Mouse (Mus musculus): Measurements from ENCODE around the gene Tmc4. TPM values are rescaled to one million over a fixed set of nuclear protein-coding genes. Genes with fewer than 3 reads are reported as not detected.
"Not testable (repeated sequence)": the region's sequence is repeated elsewhere in the genome, so short reads cannot be mapped to it uniquely, and the experiment has no call there.

Gene Tmc4
- polyA plus RNA-seq, 1 experiment = 2.9 TPM

- Histone ChIP-seq H3K36me3 (ENCODE audit: control insufficient read depth, insufficient read depth, low read length) (no peaks in the 10 kb centered on the region; the same call in 1 of the 2 replicates), H3K4me1 (ENCODE audit: control insufficient read depth, insufficient read depth, low read length) (no peaks in the 10 kb centered on the region), H3K27me3 (ENCODE audit: control insufficient read depth, insufficient read depth, low read length) (no peaks in the 10 kb centered on the region), H3K27ac (ENCODE audit: control insufficient read depth, insufficient read depth, low read depth, low read length) (no peak overlapping the region), H3K4me3 (ENCODE audit: control insufficient read depth, low read depth, low read length) (no peak overlapping the region)
- TF ChIP-seq POLR2A (IDR thresholded peaks at IDR 0.05; ENCODE audit: control insufficient read depth, low read depth, low read length) (no peak), CTCF (IDR thresholded peaks at IDR 0.05; ENCODE audit: control insufficient read depth, insufficient read depth, insufficient replicate concordance, low read depth, low read length) (no peak)
Observed at GRCm38 (mm10) chr7:3707568-3708413, 30.4 kb upstream of the Tmc4 start.

DNA sequence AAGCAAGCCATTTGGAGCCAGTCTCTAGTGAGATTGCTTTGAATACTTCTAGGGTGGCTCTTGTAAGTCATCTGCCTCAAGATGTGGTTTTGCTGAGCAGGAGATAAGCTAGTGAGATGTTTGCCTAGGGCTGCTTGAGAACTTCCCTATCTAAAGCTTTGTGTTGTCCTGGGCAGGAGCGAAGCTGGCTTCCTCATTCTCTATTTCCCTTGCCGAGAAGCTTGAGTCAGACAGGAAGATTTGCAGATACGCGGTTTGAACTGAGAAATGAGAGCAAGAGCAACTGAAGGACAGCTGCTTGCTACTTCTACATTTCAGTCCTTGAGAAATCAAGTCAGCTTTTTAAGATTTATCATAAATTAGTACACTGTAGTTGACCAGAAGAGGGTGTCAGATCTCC is 29.7 kb upstream of the Tmc4 start:
- TF ChIP-seq POLR2A (IDR thresholded peaks at IDR 0.05; ENCODE audit: control insufficient read depth, low read depth, low read length) (no peak), CTCF (IDR thresholded peaks at IDR 0.05; ENCODE audit: control insufficient read depth, insufficient read depth, insufficient replicate concordance, low read depth, low read length) (no peak)
- Histone ChIP-seq H3K27ac (ENCODE audit: control insufficient read depth, insufficient read depth, low read depth, low read length) (no peak overlapping the region), H3K27me3 (ENCODE audit: control insufficient read depth, insufficient read depth, low read length) (no peaks in the 10 kb centered on the region), H3K4me1 (ENCODE audit: control insufficient read depth, insufficient read depth, low read length) (no peaks in the 10 kb centered on the region), H3K36me3 (ENCODE audit: control insufficient read depth, insufficient read depth, low read length) (no peaks in the 10 kb centered on the region; the same call in 1 of the 2 replicates), H3K4me3 (ENCODE audit: control insufficient read depth, low read depth, low read length) (no peak overlapping the region)

DNA sequence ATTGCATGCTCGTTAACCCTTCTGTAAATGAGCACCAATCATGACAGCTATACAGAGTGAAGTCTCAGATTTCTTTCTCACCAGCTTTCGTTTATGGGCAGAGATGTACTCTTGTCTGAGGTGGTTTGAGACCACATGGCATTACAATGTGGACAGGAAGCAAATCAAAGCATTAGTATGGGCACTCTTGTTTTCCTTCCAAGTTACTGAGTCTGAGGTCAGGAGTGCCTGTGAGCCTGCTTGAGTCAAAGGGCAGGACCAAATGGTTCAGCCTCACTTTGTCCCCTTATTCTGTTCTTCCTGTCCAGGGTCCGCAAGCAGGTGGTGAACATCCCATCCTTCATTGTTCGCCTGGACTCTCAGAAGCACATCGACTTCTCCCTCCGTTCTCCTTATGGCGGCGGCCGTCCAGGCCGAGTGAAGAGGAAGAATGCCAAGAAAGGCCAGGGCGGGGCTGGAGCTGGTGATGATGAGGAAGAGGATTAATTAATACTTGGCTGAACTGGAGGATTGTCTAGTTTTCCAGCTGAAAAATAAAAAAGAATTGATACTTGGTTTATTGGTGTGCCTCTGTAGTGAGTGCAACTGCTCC is 29.1 kb upstream of the Tmc4 start:
- no peak overlapping the region for H3K4me3 ChIP-seq (ENCODE audit: control insufficient read depth, low read depth, low read length)
- TF ChIP-seq POLR2A (IDR thresholded peaks at IDR 0.05; ENCODE audit: control insufficient read depth, low read depth, low read length) (no peak), CTCF (IDR thresholded peaks at IDR 0.05; ENCODE audit: control insufficient read depth, insufficient read depth, insufficient replicate concordance, low read depth, low read length) (no peak)

DNA sequence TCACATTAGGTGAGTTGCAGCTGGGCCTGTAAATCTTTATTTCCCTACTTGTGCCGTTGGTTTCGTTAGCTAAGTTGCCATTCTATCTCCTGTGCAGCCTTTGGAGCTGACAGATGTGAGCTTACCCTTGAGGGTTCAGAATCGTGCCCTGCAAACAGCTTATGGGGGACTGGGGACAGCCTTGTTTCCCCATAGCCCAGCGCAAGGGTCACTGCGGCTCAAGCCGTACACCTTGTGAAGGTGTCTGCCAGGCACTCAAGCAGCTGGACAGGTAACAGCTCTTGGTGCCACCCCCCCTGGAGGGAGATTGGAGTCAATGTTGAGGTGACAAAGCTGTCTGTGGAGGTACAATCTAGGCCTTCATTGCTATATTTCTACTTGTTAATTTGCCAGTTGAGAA is 28.6 kb upstream of the Tmc4 start:
- TF ChIP-seq POLR2A (IDR thresholded peaks at IDR 0.05; ENCODE audit: control insufficient read depth, low read depth, low read length) (no peak), CTCF (IDR thresholded peaks at IDR 0.05; ENCODE audit: control insufficient read depth, insufficient read depth, insufficient replicate concordance, low read depth, low read length) (no peak)
- no peaks in the 10 kb centered on the region for H3K27me3 ChIP-seq (ENCODE audit: control insufficient read depth, insufficient read depth, low read length)
- no peaks in the 10 kb centered on the region for H3K4me1 ChIP-seq (ENCODE audit: control insufficient read depth, insufficient read depth, low read length)
- H3K4me3 ChIP-seq (ENCODE audit: control insufficient read depth, low read depth, low read length) = no peak overlapping the region; the same call in 1 of the 2 replicates
- no peak overlapping the region for H3K27ac ChIP-seq (ENCODE audit: control insufficient read depth, insufficient read depth, low read depth, low read length)
- no peaks in the 10 kb centered on the region; the same call in 1 of the 2 replicates for H3K36me3 ChIP-seq (ENCODE audit: control insufficient read depth, insufficient read depth, low read length)

More for the DNA sequence above, 29.1 kb upstream of the Tmc4 start:
- no peaks in the 10 kb centered on the region; the same call in 1 of the 2 replicates for H3K36me3 ChIP-seq (ENCODE audit: control insufficient read depth, insufficient read depth, low read length)
- no peak overlapping the region for H3K27ac ChIP-seq (ENCODE audit: control insufficient read depth, insufficient read depth, low read depth, low read length)
- H3K4me1 ChIP-seq (ENCODE audit: control insufficient read depth, insufficient read depth, low read length) = no peaks in the 10 kb centered on the region
- H3K27me3 ChIP-seq (ENCODE audit: control insufficient read depth, insufficient read depth, low read length) = no peaks in the 10 kb centered on the region

DNA sequence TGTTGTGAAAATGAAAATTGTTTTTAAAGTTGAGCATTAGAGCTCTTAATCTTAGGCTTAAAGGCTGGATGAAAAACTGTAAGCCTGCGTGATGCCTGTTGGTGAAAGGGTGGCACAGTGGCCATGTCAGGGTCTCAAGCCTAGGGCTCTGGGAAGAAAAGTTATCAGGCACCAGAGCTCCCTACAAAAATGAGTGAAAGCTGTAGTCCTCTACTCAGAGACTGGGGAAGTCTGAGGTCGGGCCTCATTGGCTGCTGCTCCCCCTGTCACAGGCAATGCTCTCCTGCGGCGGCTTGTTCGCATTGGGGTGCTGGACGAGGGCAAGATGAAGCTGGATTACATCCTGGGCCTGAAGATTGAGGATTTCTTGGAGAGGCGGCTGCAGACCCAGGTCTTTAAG is 28.1 kb upstream of the Tmc4 start:
- H3K4me3 ChIP-seq (ENCODE audit: control insufficient read depth, low read depth, low read length) = peak overlapping the region; percentile 50
- not testable (repeated sequence) for H3K27ac ChIP-seq (ENCODE audit: control insufficient read depth, insufficient read depth, low read depth, low read length); H3K4me1 ChIP-seq (ENCODE audit: control insufficient read depth, insufficient read depth, low read length); H3K36me3 ChIP-seq (ENCODE audit: control insufficient read depth, insufficient read depth, low read length); H3K27me3 ChIP-seq (ENCODE audit: control insufficient read depth, insufficient read depth, low read length)

DNA sequence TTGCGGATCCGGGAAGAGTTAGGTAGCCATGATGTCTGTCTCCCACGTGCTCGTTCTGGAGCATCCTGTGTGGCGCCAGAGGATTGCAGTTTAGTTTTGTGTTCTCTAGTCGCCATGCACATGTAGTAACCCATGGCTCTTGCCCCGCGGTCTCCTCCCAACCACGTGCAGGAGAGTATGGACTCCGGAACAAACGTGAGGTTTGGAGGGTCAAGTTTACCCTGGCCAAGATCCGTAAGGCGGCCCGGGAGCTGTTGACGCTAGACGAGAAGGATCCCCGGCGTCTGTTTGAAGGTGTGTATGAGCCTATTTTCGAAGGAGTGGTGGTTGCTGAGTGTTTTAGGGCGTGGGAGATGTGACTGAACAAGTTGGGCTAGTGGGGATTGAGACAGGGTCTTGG is 27.1 kb upstream of the Tmc4 start:
- peak overlapping the region; percentile 86 for H3K27ac ChIP-seq (ENCODE audit: control insufficient read depth, insufficient read depth, low read depth, low read length)
- no peaks in the 10 kb centered on the region for H3K27me3 ChIP-seq (ENCODE audit: control insufficient read depth, insufficient read depth, low read length)
- peak overlapping the region; percentile 81 for H3K4me3 ChIP-seq (ENCODE audit: control insufficient read depth, low read depth, low read length)
- TF ChIP-seq CTCF (IDR thresholded peaks at IDR 0.05; ENCODE audit: control insufficient read depth, insufficient read depth, insufficient replicate concordance, low read depth, low read length) (no peak), POLR2A (IDR thresholded peaks at IDR 0.05; ENCODE audit: control insufficient read depth, low read depth, low read length) (no peak)
- no peaks in the 10 kb centered on the region for H3K4me1 ChIP-seq (ENCODE audit: control insufficient read depth, insufficient read depth, low read length)
- H3K36me3 ChIP-seq (ENCODE audit: control insufficient read depth, insufficient read depth, low read length) = no peaks in the 10 kb centered on the region; the same call in 1 of the 2 replicates

DNA sequence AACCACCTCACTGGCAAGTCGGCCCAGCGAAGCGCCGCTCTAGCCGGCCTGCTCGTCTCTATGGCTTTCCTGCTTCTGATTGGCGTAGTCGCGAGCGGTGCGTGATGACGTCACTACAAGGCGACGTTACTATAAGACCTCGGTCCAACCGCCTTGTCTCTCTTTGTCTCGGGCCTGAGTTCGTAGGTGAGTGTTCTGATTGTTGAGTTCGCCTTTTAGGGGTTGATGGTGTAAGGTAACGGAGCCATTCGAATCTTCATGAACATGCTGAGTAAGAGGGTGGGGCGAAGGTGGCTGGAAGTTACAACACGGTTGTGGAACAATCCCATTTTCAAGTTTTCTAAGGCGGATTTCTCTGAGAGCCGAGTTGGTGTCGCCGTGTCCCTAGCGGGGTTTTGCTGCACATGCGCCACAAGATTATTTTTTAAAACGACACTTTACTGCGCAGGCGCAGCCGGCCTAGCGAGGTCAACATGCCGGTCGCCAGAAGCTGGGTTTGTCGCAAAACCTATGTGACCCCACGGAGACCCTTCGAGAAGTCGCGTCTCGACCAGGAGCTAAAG is 26.6 kb upstream of the Tmc4 start, which contains the start of gene Rps9:
Rps9 (plus strand) TSS at position 115 of the 563 bp plus-strand sequence.
- Histone ChIP-seq H3K4me1 (ENCODE audit: control insufficient read depth, insufficient read depth, low read length) (no peaks in the 10 kb centered on the region), H3K4me3 (ENCODE audit: control insufficient read depth, low read depth, low read length) (peak within 1 kb of the TSS; percentile 81), H3K27me3 (ENCODE audit: control insufficient read depth, insufficient read depth, low read length) (no peaks in the 10 kb centered on the region), H3K36me3 (ENCODE audit: control insufficient read depth, insufficient read depth, low read length) (no peaks in the 10 kb centered on the region; the same call in 1 of the 2 replicates), H3K27ac (ENCODE audit: control insufficient read depth, insufficient read depth, low read depth, low read length) (peak within 1 kb of the TSS; percentile 86)
- TF ChIP-seq POLR2A (IDR thresholded peaks at IDR 0.05; ENCODE audit: control insufficient read depth, low read depth, low read length) (peak; percentile 99), CTCF (IDR thresholded peaks at IDR 0.05; ENCODE audit: control insufficient read depth, insufficient read depth, insufficient replicate concordance, low read depth, low read length) (no peak)

Data from testis, adult 2 months (tissue).